Mouse (Mus musculus): ENCODE measurements around the gene Nme9. TPM values are rescaled to one million over a fixed set of nuclear protein-coding genes. Genes with fewer than 3 reads are reported as not detected.

The Nme9 gene
- polyA plus RNA-seq, 2 experiments = 0.03 TPM; not detected in 1

DNA sequence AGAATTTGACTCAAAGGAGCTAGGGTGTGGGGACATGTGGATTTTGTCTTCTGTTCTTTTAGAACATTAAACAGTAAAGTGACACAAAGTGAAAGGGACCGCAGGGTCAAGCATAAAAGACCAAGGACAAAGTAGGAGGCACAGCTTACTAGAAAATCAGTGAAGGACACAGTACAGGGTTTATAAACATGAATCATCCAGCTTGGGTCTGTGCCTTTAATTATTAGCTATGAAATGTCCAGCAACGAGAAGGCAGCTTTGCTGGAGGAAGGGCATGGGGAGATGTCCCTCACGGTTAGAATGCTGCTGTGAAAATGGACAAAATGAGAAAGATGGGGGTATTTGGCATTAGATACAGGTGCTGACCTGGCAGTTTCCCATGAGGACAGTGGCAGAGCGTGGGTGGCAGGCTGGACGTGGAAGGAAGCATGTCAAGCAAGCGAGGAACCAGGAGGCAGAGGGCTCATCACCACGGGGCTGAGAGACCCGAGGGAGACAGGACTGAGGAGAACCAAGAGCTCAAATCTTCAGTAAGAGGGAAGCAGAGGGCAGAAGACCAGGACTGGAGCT, 35.9 kb downstream of the Nme9 start:
- Histone ChIP-seq H3K9me3 (ENCODE audit: control insufficient read depth, low read length) (no peaks in the 10 kb centered on the region), H3K9ac (replicated peaks) (no peak overlapping the region), H3K4me1 (replicated peaks; ENCODE audit: control insufficient read depth in 2 of 2, insufficient read depth in 2 of 2, low read length in 1 of 2) (peaks cover 12 to 18% of the 10 kb centered on the region in 2 experiments), H3K27ac (no peak overlapping the region), H3K36me3 (replicated peaks; ENCODE audit: control insufficient read depth, insufficient read depth, low read depth) (peaks cover 5% of the 10 kb centered on the region), H3K4me3 (ENCODE audit: insufficient read depth in 1 of 2, low read depth in 2 of 2, low read length in 2 of 2) (no peak overlapping the region), H3K27me3 (ENCODE audit: control insufficient read depth, insufficient read depth, low read length) (no peaks in the 10 kb centered on the region), H3K4me2 (ENCODE audit: low read depth) (no peak overlapping the region)
- TF ChIP-seq CTCF (IDR thresholded peaks at IDR 0.05; ENCODE audit: low read depth) (no peak), EP300 (IDR thresholded peaks at IDR 0.05; ENCODE audit: low read depth) (no peak)
- no peak for DNase-seq (ENCODE audit: low read depth in 3 of 3, low spot score in 3 of 3)
- ATAC-seq (ENCODE audit: insufficient read depth) = no peak
- 75% methylated on average over 8 of the region's 8 CpGs for WGBS (ENCODE audit: insufficient replicate concordance)

GRCm38 (mm10) chr9:99487841-99488240, 36.6 kb downstream of the Nme9 start:
- no peaks in the 10 kb centered on the region for H3K27me3 ChIP-seq (ENCODE audit: control insufficient read depth, insufficient read depth, low read length)
- WGBS (ENCODE audit: insufficient replicate concordance) = 64% methylated on average over 3 of the region's 3 CpGs

GRCm38 (mm10) chr9:99491050-99491449, 39.8 kb downstream of the Nme9 start:
- no peak overlapping the region for H3K27ac ChIP-seq
- H3K27me3 ChIP-seq (ENCODE audit: control insufficient read depth, insufficient read depth, low read length) = no peaks in the 10 kb centered on the region
- H3K36me3 ChIP-seq (replicated peaks; ENCODE audit: control insufficient read depth, insufficient read depth, low read depth) = peaks cover 6% of the 10 kb centered on the region
- H3K4me3 ChIP-seq (ENCODE audit: insufficient read depth in 1 of 2, low read depth in 2 of 2, low read length in 2 of 2) = no peak overlapping the region
- H3K4me1 ChIP-seq (replicated peaks; ENCODE audit: control insufficient read depth in 2 of 2, insufficient read depth in 2 of 2, low read length in 1 of 2) = no peaks in the 10 kb centered on the region
- TF ChIP-seq EP300 (IDR thresholded peaks at IDR 0.05; ENCODE audit: low read depth) (no peak), CTCF (IDR thresholded peaks at IDR 0.05; ENCODE audit: low read depth) (no peak)
- no peak overlapping the region for H3K4me2 ChIP-seq (ENCODE audit: low read depth)
- H3K9me3 ChIP-seq (ENCODE audit: control insufficient read depth, low read length) = no peaks in the 10 kb centered on the region
- no peak for ATAC-seq (ENCODE audit: insufficient read depth)
- DNase-seq (ENCODE audit: low read depth in 3 of 3, low spot score in 3 of 3) = no peak
- H3K9ac ChIP-seq (replicated peaks) = no peak overlapping the region
- WGBS (ENCODE audit: insufficient replicate concordance) = 85% methylated on average over 4 of the region's 4 CpGs

More at GRCm38 (mm10) chr9:99487841-99488240, 36.6 kb downstream of the Nme9 start:
- H3K36me3 ChIP-seq (replicated peaks; ENCODE audit: control insufficient read depth, insufficient read depth, low read depth) = peaks cover 4% of the 10 kb centered on the region
- H3K4me2 ChIP-seq (ENCODE audit: low read depth) = no peak overlapping the region
- no peak for DNase-seq (ENCODE audit: low read depth in 3 of 3, low spot score in 3 of 3)
- no peak for TF ChIP-seq EP300 (IDR thresholded peaks at IDR 0.05; ENCODE audit: low read depth)
- TF ChIP-seq CTCF (IDR thresholded peaks at IDR 0.05; ENCODE audit: low read depth) = no peak
- ATAC-seq (ENCODE audit: insufficient read depth) = no peak
- H3K9ac ChIP-seq (replicated peaks) = no peak overlapping the region
- H3K4me1 ChIP-seq (replicated peaks; ENCODE audit: control insufficient read depth in 2 of 2, insufficient read depth in 2 of 2, low read length in 1 of 2) = peaks cover 12 to 18% of the 10 kb centered on the region in 2 experiments
- H3K4me3 ChIP-seq (ENCODE audit: insufficient read depth in 1 of 2, low read depth in 2 of 2, low read length in 2 of 2) = no peak overlapping the region
- no peaks in the 10 kb centered on the region for H3K9me3 ChIP-seq (ENCODE audit: control insufficient read depth, low read length)
- H3K27ac ChIP-seq = no peak overlapping the region

- H3K4me2 ChIP-seq (ENCODE audit: low read depth) = no peak overlapping the region
- no peak for DNase-seq (ENCODE audit: low read depth in 3 of 3, low spot score in 3 of 3)
- H3K4me3 ChIP-seq (ENCODE audit: insufficient read depth in 1 of 2, low read depth in 2 of 2, low read length in 2 of 2) = no peak overlapping the region
- no peaks in the 10 kb centered on the region for H3K4me1 ChIP-seq (replicated peaks; ENCODE audit: control insufficient read depth in 2 of 2, insufficient read depth in 2 of 2, low read length in 1 of 2)
- 47% methylated on average over 10 of the region's 10 CpGs for WGBS (ENCODE audit: insufficient replicate concordance)
- no peak overlapping the region for H3K9ac ChIP-seq (replicated peaks)
- no peak for TF ChIP-seq EP300 (IDR thresholded peaks at IDR 0.05; ENCODE audit: low read depth)
- no peak for TF ChIP-seq CTCF (IDR thresholded peaks at IDR 0.05; ENCODE audit: low read depth)
- no peaks in the 10 kb centered on the region for H3K27me3 ChIP-seq (ENCODE audit: control insufficient read depth, insufficient read depth, low read length)
- no peaks in the 10 kb centered on the region for H3K9me3 ChIP-seq (ENCODE audit: control insufficient read depth, low read length)
- no peak overlapping the region for H3K27ac ChIP-seq
- no peak for ATAC-seq (ENCODE audit: insufficient read depth)
- peaks cover 6% of the 10 kb centered on the region for H3K36me3 ChIP-seq (replicated peaks; ENCODE audit: control insufficient read depth, insufficient read depth, low read depth)
Observed at GRCm38 (mm10) chr9:99492634-99493200, 41.4 kb downstream of the Nme9 start.

- no peaks in the 10 kb centered on the region for H3K4me1 ChIP-seq (replicated peaks; ENCODE audit: control insufficient read depth in 2 of 2, insufficient read depth in 2 of 2, low read length in 1 of 2)
- TF ChIP-seq EP300 (IDR thresholded peaks at IDR 0.05; ENCODE audit: low read depth) (no peak), CTCF (IDR thresholded peaks at IDR 0.05; ENCODE audit: low read depth) (no peak)
- no peak overlapping the region for H3K4me3 ChIP-seq (ENCODE audit: insufficient read depth in 1 of 2, low read depth in 2 of 2, low read length in 2 of 2)
- no peak for ATAC-seq (ENCODE audit: insufficient read depth)
- no peak for DNase-seq (ENCODE audit: low read depth in 3 of 3, low spot score in 3 of 3)
- no peak overlapping the region for H3K27ac ChIP-seq
- H3K27me3 ChIP-seq (ENCODE audit: control insufficient read depth, insufficient read depth, low read length) = no peaks in the 10 kb centered on the region
- H3K9me3 ChIP-seq (ENCODE audit: control insufficient read depth, low read length) = no peaks in the 10 kb centered on the region
- WGBS (ENCODE audit: insufficient replicate concordance) = 77% methylated on average over 4 of the region's 4 CpGs
- no peak overlapping the region for H3K9ac ChIP-seq (replicated peaks)
- no peak overlapping the region for H3K4me2 ChIP-seq (ENCODE audit: low read depth)
- H3K36me3 ChIP-seq (replicated peaks; ENCODE audit: control insufficient read depth, insufficient read depth, low read depth) = peaks cover 6% of the 10 kb centered on the region
Observed at GRCm38 (mm10) chr9:99499336-99499735, 48.1 kb downstream of the Nme9 start.

Measured in liver, embryonic 14.5 days (tissue).